Mouse (Mus musculus): ENCODE data around the gene Gm48551. TPM values are rescaled to one million over a fixed set of nuclear protein-coding genes. Genes with fewer than 3 reads are reported as not detected.

The Gm48551 gene
- total and polyA plus RNA-seq, 2 experiments from 2014 or later, result 0.88 to 10.2 TPM

DNA sequence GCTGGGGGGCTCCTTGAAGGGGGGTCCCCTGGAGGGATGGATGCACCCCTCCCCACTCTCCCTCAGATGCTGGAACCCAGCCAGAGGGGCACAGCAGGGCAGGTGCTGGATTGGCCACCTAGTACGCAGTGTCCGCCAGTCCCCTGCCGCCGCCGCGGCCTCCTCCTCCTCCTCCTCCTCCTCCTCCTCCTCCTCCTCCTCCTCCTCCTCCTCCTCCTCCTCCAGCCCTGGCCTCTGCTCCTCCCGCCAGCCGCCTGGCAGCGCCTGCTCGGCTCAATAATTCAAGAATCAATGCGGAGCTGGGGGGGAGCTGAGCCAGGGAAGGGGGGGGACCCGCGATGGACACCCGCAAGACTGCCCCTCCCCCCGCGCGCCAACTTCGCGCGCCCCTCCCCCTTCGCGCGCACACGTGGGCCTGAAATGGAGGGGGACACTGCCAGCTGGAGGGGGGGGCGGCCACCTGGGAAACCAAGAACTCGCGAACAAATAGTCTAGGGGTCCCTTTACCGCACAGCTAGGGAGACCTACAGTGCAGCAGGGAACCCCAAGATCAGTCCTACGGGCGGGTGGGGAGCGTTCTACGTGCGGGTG is 41.9 kb downstream of the Gm48551 start:
- H3K27me3 ChIP-seq (ENCODE audit: insufficient read depth, low read length), result no peaks in the 10 kb centered on the region
- peak overlapping the region; percentile 88 for H3K4me2 ChIP-seq (ENCODE audit: low read depth, low read length, poor library complexity, severe bottlenecking)
- H3K4me3 ChIP-seq (ENCODE audit: low read depth, low read length), result peak overlapping the region; percentile 40
- peaks cover 17% of the 10 kb centered on the region; the same call in 1 of the 2 replicates for H3K4me1 ChIP-seq (ENCODE audit: insufficient read depth, low read length)
- TF ChIP-seq CTCF (IDR thresholded peaks at IDR 0.05), result no peak
- H3K9ac ChIP-seq (replicated peaks; ENCODE audit: low read length, poor library complexity, severe bottlenecking), result peak overlapping the region; percentile 46
- H3K36me3 ChIP-seq (ENCODE audit: insufficient read depth, low read length), result no peaks in the 10 kb centered on the region
- no peak overlapping the region for H3K27ac ChIP-seq (ENCODE audit: low read depth, low read length)
- ATAC-seq (ENCODE audit: low FRiP score) (no peak), DNase-seq (ENCODE audit: low spot score) (no peak)
- no peaks in the 10 kb centered on the region for H3K9me3 ChIP-seq (ENCODE audit: low read length)
- WGBS, result 1% methylated on average over 21 of the region's 33 CpGs

DNA sequence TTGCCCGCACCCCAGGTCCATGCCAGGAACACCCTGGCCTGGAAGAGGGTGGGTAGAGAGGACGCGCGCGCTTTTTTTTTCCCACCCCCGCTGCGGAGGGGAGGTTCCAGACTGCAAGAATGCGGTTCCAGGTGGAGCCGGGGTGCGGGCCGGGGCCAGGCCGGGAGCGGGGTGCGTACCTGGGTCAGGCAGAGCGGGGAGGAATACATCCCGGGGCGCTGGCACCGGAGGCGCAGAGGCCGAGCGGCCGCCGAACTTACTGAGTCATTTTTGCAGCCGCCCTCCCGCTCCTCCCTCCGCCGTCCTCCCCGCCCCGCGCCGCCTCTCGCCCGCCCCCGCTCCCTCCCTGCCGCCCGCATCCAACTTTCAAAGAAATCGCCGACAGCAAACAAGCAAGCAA is 42.6 kb downstream of the Gm48551 start:
- Histone ChIP-seq H3K4me2 (ENCODE audit: low read depth, low read length, poor library complexity, severe bottlenecking) (peak overlapping the region; percentile 88), H3K36me3 (ENCODE audit: insufficient read depth, low read length) (no peaks in the 10 kb centered on the region), H3K27me3 (ENCODE audit: insufficient read depth, low read length) (no peaks in the 10 kb centered on the region), H3K9me3 (ENCODE audit: low read length) (no peaks in the 10 kb centered on the region), H3K4me3 (ENCODE audit: low read depth, low read length) (peak overlapping the region; percentile 40), H3K4me1 (ENCODE audit: insufficient read depth, low read length) (peaks cover 19% of the 10 kb centered on the region; the same call in 1 of the 2 replicates), H3K27ac (ENCODE audit: low read depth, low read length) (no peak overlapping the region), H3K9ac (replicated peaks; ENCODE audit: low read length, poor library complexity, severe bottlenecking) (peak overlapping the region; percentile 48; the same call in 1 of the 2 replicates)
- TF ChIP-seq CTCF (IDR thresholded peaks at IDR 0.05), result no peak
- DNase-seq (ENCODE audit: low spot score) (no peak), ATAC-seq (ENCODE audit: low FRiP score) (no peak)
- 3% methylated on average over 34 of the region's 38 CpGs for WGBS

DNA sequence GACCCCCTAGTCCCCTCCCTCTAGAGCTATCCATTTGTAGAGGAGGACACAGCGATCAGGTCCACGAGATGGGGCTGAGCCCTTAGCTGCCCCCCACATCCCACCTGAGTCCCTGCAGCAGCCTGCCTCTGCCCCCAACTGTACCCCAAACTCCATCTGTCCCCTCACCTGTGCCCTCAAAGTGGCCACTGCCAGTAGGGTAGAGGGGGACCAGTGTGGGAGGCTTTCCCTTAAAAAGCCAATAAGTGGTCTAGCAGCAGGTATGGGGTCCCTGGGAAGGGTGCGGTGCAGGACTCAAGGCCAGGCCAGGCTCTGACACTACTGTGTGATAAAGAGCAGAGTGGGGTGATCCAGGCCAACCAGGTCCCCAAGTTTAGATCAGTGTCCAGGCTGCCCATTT is 43.1 kb downstream of the Gm48551 start:
- Histone ChIP-seq H3K27ac (ENCODE audit: low read depth, low read length) (no peak overlapping the region), H3K9ac (replicated peaks; ENCODE audit: low read length, poor library complexity, severe bottlenecking) (peak overlapping the region; percentile 48; the same call in 1 of the 2 replicates), H3K9me3 (ENCODE audit: low read length) (no peaks in the 10 kb centered on the region), H3K4me3 (ENCODE audit: low read depth, low read length) (peak overlapping the region; percentile 40), H3K36me3 (ENCODE audit: insufficient read depth, low read length) (no peaks in the 10 kb centered on the region), H3K4me1 (ENCODE audit: insufficient read depth, low read length) (peaks cover 19% of the 10 kb centered on the region; the same call in 1 of the 2 replicates), H3K4me2 (ENCODE audit: low read depth, low read length, poor library complexity, severe bottlenecking) (peak overlapping the region; percentile 88), H3K27me3 (ENCODE audit: insufficient read depth, low read length) (no peaks in the 10 kb centered on the region)
- ATAC-seq (ENCODE audit: low FRiP score) (no peak), DNase-seq (ENCODE audit: low spot score) (no peak)
- 36% methylated on average over 3 of the region's 3 CpGs for WGBS
- TF ChIP-seq CTCF (IDR thresholded peaks at IDR 0.05), result no peak

DNA sequence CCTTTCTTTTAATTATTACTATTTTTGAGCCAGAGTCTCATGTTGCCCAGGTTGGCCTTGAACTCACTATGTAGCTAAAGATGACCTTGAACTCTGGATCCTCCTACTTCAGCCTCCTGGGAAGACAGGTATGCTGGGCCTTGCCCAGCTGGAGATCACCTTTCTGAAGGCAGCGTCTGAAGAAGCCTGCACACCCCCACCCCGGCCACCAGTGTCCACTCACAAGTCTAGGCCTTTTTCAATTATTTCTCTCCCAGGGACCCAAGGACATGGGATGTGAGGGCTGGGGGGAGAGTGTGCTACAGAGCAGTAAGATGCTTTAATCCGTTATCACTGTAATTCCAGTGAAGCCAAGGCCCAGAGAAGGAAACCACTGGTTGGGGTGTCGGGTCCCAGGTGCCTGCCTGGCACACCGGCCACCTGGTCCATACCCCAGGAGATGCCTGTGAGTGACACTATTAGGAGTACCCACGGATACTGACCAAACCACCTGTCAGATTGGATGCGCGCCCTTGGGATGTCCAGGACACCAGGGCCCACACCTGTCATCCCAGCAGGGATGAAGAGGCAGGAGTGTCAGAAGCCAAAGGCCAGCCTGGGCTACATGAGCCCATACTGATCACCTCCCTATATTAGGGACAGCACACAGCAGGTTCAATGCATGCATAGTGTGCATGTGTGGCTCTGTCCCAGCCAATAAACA is 43.7 kb downstream of the Gm48551 start:
- no peaks in the 10 kb centered on the region for H3K36me3 ChIP-seq (ENCODE audit: insufficient read depth, low read length)
- H3K4me3 ChIP-seq (ENCODE audit: low read depth, low read length), result no peak overlapping the region
- no peaks in the 10 kb centered on the region for H3K9me3 ChIP-seq (ENCODE audit: low read length)
- no peak for TF ChIP-seq CTCF (IDR thresholded peaks at IDR 0.05)
- ATAC-seq (ENCODE audit: low FRiP score) (no peak), DNase-seq (ENCODE audit: low spot score) (no peak)
- H3K27ac ChIP-seq (ENCODE audit: low read depth, low read length), result no peak overlapping the region
- no peak overlapping the region for H3K4me2 ChIP-seq (ENCODE audit: low read depth, low read length, poor library complexity, severe bottlenecking)
- H3K4me1 ChIP-seq (ENCODE audit: insufficient read depth, low read length), result peaks cover 23% of the 10 kb centered on the region; the same call in 1 of the 2 replicates
- no peak overlapping the region for H3K9ac ChIP-seq (replicated peaks; ENCODE audit: low read length, poor library complexity, severe bottlenecking)
- H3K27me3 ChIP-seq (ENCODE audit: insufficient read depth, low read length), result no peaks in the 10 kb centered on the region
- WGBS, result 78% methylated on average over 8 of the region's 8 CpGs

DNA sequence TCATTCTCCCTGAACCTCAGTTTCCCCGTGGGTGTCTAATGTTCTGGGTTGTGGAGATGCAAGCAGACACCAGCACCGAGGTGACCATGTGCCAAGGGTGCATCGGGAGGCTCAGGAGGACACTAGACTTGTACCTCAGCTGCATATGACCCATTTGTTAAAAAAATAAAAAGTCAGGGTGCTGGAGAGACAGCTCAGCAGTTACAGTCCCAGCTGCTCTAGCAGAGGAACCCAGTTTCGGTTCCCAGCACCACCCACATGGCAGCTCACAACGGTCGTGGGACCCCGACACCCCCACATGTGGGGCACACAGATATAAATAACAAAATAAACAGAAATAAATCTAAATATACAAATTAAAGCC is 44.2 kb downstream of the Gm48551 start:
- no peaks in the 10 kb centered on the region for H3K36me3 ChIP-seq (ENCODE audit: insufficient read depth, low read length)
- no peak overlapping the region for H3K27ac ChIP-seq (ENCODE audit: low read depth, low read length)
- no peaks in the 10 kb centered on the region for H3K9me3 ChIP-seq (ENCODE audit: low read length)
- no peaks in the 10 kb centered on the region for H3K27me3 ChIP-seq (ENCODE audit: insufficient read depth, low read length)
- ATAC-seq (ENCODE audit: low FRiP score) (no peak), DNase-seq (ENCODE audit: low spot score) (no peak)
- H3K4me1 ChIP-seq (ENCODE audit: insufficient read depth, low read length), result peaks cover 24% of the 10 kb centered on the region; the same call in 1 of the 2 replicates
- H3K4me2 ChIP-seq (ENCODE audit: low read depth, low read length, poor library complexity, severe bottlenecking), result no peak overlapping the region
- H3K4me3 ChIP-seq (ENCODE audit: low read depth, low read length), result no peak overlapping the region
- no peak overlapping the region for H3K9ac ChIP-seq (replicated peaks; ENCODE audit: low read length, poor library complexity, severe bottlenecking)
- TF ChIP-seq CTCF (IDR thresholded peaks at IDR 0.05), result no peak
- 90% methylated on average over 7 of the region's 7 CpGs for WGBS

DNA sequence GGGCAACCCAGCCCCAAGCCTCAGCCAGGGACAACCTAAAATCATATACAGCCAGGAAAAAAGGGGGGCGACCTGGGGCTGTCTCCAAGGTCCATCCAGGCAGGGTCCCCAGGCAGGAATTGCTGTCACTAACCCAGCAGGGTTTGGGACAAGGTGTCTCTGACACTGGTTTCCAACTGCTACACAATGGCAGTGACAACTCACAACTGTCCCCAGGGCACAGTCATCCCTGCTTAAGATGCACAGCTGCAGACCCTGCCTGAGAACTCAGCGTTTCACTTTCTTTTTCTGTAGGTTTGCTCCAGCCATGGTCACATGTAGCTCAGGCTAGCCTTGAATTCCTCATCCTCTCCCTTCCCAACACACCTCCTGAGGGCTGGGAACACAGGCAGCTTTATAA is 44.8 kb downstream of the Gm48551 start:
- no peak for TF ChIP-seq CTCF (IDR thresholded peaks at IDR 0.05)
- H3K4me3 ChIP-seq (ENCODE audit: low read depth, low read length), result peak overlapping the region; percentile 82; the same call in 1 of the 2 replicates
- peak overlapping the region; percentile 91 for H3K4me2 ChIP-seq (ENCODE audit: low read depth, low read length, poor library complexity, severe bottlenecking)
- ATAC-seq (ENCODE audit: low FRiP score) (no peak), DNase-seq (ENCODE audit: low spot score) (no peak)
- no peaks in the 10 kb centered on the region for H3K27me3 ChIP-seq (ENCODE audit: insufficient read depth, low read length)
- no peak overlapping the region; the same call in 1 of the 2 replicates for H3K27ac ChIP-seq (ENCODE audit: low read depth, low read length)
- H3K9me3 ChIP-seq (ENCODE audit: low read length), result no peaks in the 10 kb centered on the region
- WGBS, result 29% methylated on average over 2 of the region's 2 CpGs
- H3K4me1 ChIP-seq (ENCODE audit: insufficient read depth, low read length), result peaks cover 26% of the 10 kb centered on the region; the same call in 1 of the 2 replicates
- H3K9ac ChIP-seq (replicated peaks; ENCODE audit: low read length, poor library complexity, severe bottlenecking), result no peak overlapping the region
- H3K36me3 ChIP-seq (ENCODE audit: insufficient read depth, low read length), result no peaks in the 10 kb centered on the region

All from midbrain, postnatal 0 days (tissue).